Mouse (Mus musculus): ENCODE results near the gene Disc1.
A peak's percentile ranks its signal among the peaks of the same experiment; 100 is the strongest.

Disc1 gene

DNA sequence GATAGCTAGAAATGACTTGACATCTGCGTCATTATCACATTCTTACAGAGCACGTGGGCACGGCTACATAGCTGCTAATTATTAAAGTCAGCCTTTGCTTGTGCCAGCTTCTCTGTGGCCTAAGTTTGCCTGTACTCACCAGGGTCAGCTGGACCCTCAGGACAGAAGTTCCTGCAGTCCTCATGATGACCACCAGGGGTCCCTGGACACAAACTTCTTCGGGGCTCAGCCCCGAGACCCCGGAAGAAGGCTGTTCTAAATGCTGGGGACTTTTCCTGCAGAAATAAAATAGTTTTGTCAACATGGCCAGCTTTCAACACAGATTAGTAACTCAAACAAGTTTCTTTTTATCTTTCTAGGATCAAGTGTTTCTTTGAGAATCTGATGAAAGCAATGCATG is 74.3 kb downstream of the Disc1 start:
- DNase-seq (ENCODE audit: low spot score in 2 of 2), result no peak

DNA sequence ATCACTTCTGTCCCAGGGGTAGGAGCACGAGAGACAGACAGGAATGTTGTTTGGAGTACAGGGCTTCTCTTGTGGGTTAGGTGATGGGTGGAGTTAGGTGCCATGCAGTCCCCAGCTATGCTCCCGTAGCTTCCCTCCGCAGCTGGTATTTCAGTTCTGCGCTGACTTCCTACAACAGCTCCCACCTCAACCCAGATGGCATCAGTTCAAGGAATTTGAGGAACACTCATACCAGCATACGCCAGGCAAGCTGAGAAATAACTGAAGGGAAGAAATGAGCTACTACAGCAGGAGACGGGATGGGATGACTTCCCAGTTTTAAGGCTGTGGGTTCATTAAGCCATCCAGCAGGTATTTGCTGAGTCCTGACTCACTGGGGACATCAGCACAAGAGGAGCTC is 76.8 kb downstream of the Disc1 start:
- no peak for DNase-seq (ENCODE audit: low spot score in 2 of 2)

DNA sequence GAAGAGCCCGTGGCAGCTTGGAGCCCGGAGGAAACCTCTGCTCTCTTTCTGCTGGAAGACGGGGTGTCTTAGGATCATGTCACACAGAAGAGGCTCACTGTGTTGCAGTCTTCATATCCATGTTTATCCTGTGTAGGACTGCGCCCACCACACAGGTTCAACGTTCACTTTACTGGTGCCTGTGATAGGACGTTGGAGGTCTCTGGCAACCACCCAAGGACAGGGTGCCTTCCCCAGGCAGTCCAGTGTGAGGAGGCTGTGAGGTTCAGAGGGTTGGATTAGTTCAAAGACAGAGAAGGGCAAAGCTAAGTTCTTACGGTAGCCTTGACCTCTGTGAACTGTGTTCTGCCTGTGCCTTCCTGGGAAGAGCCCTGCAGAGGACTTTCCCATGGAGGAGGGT is 77.3 kb downstream of the Disc1 start:
- no peak for DNase-seq (ENCODE audit: low spot score in 2 of 2)

DNA sequence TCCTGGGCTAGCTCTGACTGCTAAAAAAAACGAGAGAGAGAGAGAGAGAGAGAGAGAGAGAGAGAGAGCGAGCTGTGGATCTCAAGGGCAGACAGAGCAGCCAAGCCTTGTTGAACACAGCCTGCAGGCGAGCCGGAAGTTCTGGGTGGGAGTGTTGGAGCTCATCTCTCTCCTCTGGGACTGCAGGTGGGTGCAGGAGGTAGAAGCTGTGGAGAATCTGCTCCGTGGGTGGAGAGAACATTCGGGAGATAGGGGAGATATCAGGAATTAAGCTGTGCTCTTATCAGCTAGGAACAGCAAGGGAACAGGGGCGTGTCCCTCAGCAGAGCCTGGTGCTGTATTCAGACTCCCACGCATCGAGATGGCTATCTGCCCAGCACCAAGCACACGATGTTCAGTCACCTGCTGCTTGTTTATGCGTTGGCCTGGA is 79.7 kb downstream of the Disc1 start:
- peak in 1 of 2 experiments; percentile 12 for DNase-seq (ENCODE audit: low spot score in 2 of 2)

DNA sequence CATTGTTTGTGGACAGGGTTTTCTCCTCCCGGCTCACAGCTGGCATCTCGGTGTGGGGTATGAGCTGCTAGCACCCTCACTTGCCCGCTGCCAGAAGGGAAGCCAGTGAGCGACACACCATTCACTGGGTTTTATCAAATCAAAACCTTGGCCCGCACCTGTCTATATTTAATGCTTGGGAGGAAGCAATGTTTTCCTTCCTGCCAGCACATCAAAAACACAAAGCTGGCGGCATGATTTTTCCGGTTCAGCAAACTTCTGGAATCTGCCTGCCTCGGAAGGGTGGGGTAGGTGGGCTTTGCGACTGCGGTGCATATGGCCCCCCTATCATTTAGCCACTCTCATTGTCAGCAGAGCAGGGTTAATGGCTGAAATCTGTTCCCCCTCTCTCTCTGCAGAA is 80.9 kb downstream of the Disc1 start:
- no peak for DNase-seq (ENCODE audit: low spot score in 2 of 2)

DNA sequence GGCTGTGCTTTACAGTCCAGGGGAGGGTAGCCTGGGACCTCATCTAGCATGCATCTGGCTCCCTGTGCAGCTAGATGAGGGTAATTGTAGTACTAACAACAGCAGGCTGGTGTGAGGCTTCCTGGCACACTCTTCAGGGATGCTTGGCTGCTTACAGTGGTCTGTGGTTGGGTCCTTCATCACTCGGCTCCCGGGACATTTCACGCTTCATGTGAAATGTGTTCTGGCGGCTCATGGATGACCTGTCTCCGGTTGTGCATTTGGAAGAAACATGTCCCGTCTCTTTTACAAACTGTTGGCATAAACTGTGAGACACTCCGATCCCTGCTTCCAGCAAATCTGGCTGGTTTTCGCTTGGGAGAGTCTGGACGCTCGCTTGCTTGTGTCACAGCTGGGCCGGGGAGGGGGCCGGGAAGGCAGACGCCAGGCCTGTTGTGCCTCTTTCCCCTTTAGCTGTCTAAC is 85.7 kb downstream of the Disc1 start:
- DNase-seq (ENCODE audit: low spot score in 2 of 2), result no peak

DNA sequence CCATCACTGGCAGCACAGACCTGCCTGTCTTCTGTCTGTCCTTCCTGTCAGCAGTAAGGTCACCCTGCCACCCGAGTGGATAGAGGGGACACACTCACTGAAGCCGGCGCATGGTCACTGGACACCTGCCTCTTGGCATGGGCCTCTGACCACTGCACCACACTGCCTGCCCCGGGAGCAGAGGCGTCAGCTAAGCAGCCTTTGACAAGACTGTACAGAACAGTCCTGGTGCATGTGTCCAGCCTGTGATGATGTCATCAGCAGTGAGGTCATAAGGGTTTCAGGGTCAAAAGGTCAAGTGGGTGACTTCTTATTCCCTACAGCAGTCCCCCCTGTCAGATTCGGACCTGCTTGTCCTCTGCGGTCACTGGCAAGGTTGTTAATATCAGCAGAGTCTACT is 87.0 kb downstream of the Disc1 start:
- DNase-seq (ENCODE audit: low spot score in 2 of 2), result no peak

DNA sequence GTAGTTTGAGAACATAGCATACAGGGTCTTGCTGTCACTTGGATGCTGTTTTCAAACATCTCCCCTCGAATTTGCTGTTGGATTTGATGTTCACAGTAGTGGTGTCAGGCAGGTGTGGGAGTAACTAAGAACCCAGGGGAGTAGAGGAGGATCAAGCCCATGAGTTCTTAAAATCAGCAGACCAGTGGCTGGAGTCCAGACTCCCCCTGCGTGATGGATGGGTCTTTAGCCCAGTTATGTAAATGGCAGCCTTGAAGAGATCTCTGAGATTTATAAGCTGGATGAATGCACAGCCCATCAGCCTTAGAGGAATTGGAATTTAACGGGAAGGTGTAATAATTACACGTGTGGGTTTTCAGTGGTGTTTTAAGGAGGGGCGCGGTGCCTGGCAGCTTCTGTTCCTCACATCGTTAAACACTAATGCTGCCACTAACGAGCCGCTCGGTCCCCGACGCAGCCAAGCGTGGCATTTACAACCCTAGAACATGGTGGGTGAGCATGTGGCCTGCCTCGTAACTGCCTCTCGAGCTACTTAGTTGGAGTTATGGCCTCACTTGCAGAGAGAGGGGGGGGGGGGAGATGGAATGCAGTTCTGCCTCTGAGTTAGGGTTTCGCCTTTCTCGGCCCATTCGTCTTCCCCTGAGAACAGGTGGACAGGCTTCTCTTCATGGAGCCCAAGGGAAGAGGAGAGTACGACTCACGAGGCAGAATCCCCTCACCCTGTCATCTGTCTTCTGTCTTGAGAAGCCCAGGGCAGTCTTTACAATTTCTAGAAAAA is 103.1 kb downstream of the Disc1 start:
- no peak for DNase-seq (ENCODE audit: low spot score in 2 of 2)

DNA sequence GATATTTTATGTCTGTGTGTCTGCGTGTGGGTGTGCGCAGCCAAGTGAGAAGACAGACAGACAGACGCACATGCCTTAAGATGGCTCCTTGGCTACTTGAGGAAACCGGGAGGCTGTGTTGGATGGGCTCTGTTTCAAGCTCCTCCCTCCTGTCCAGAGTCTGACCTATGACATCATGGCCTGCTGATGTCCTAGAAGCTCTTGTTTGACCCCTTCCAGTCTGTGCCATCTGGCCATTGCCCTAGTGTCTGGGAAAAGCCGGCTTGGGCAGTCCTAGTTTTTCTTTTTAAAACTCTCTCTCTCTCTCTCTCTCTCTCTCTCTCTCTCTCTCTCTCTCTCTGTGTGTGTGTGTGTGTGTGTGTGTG is 103.6 kb downstream of the Disc1 start:
- no peak for DNase-seq (ENCODE audit: low spot score in 2 of 2)

DNA sequence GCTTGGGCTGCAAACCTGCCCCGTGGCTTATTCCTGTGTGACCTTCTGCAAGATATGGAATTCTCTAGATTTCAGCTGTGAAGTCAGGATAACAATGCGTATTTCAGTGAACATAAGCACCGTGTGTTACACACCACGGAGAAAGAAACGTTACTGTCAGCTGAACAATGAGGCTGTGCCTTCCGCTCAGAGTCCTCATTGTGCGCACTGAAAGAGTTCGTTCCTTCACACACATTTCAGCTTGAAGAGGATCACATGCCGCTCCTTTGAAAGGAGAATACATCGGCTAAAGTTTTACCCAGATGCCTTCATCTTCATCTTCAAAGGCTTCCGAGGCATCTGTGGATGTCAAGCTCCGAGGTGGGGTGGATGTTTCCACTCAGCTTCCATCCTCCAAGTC is 105.4 kb downstream of the Disc1 start:
- no peak for DNase-seq (ENCODE audit: low spot score in 2 of 2)

DNA sequence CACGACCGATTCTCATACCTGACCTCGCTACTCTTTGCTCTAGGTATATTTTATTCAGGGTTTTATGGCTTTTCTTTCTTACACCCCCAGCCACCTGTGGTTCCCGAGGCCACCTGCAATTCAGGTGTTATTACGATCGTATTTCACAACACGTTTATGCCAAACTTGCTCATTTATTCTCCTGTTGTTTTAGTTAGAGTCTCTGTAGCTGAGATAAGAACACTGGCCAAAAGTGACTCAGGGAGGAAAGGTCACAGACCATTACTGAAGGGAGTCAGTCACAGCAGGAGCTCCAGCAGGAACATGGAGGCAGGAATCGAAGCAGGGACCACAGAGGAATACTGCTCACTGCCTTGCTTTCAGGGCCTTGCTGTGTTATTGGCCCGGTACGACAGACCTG is 109.5 kb downstream of the Disc1 start:
- no peak for DNase-seq (ENCODE audit: low spot score in 2 of 2)

DNA sequence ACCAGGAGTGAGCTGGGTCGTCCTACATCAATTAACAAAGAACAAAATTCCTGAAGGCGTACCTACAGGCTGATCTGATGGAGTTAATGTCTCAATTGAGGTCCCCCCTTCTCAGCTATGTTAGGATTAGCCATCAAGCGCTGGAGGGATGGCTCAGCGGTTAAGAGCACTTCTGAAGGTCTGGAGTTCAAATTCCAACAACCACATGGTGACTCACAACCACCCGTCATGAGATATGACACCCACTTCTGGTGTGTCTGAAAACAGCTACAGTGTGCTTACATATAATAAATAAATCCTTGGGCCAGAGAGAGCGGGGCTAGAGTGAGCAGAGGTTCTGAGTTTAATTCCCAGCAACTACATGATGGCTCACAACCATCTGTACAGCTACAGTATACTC is 109.9 kb downstream of the Disc1 start:
- DNase-seq (ENCODE audit: low spot score in 2 of 2), result no peak

DNA sequence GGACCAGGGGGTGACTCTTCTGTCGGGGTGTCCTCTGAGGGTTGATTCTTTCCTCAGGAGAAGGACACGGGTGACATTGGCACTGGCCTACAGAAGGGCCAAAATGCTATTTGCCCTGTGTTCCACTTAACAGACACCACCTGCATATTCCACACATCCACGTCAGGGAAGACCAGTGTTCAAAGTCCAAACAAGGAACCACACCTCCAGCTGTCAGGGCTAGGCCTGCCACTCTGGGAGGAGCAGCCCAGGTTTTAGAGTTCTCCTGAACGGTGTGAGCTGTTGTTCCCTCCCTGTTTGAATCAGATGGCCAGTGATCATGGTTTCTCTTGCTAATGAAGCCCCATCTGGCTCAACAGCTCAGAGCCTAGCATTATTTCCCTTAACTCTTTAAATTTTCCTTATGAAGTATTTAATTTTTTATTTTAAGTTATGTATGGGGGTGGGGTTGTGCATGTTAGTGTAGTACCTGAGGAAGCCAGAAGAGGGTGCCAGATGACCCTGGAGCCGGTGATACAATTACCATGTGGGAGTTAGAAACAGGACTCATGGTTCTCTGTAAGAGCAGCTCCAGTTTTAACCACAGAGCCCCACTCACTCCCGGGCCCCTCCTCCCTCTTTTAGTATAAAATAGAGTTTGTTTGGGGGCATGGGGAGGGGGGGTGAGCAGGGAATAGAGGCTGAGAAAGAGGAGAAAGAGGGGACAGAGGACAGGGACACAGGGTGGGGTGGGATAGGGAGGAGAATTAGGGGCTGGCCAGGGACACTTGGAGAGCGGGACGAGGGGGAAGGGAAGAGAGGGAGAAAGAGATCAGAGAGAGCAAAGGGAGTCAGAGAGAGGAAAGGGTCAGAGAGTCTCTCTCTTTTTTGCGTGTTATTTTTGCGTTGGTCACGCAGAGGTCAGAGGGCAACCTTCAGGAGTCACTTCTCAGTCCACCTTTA is 111.8 kb downstream of the Disc1 start:
- DNase-seq (ENCODE audit: low spot score in 2 of 2), result peak; percentile 28 to 43

DNA sequence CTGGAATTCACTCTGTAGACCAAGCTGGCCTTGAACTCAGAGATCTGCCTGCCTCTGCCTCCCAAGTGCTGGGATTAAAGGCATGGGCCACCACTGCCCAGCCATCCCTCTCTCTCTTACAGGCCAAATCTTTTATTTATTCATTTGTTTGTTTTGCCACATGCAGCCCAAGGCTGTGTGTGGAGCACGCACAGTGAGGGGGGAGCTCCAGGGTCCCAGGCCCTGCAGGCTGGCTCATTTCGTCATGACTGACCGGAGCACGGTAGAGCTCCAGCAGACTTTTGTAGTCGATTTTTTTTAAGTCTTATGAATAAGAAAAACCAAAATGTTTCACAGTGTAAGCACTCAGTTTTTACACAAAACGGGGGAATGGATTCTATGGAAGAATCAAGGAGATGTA is 112.5 kb downstream of the Disc1 start:
- no peak for DNase-seq (ENCODE audit: low spot score in 2 of 2)

DNA sequence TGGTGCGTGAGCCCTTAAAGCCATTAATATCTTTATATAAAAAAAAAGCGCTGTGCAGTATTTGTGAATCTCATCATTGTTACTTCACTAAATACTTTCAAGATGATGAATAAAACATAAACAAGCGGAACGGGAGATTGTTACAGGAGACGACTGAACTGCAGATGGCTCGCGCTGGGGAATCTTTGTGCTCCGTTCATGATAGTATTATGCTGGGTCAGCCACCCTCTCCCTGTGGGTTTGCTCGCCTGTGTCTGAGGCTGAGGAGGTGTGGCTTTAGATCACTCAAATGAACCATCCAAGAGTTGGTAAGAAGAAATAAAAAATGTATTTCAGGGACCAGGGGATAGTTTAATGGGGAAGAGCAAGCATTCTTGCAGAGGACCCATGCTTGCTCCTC is 113.0 kb downstream of the Disc1 start:
- DNase-seq (ENCODE audit: low spot score in 2 of 2), result no peak

DNA sequence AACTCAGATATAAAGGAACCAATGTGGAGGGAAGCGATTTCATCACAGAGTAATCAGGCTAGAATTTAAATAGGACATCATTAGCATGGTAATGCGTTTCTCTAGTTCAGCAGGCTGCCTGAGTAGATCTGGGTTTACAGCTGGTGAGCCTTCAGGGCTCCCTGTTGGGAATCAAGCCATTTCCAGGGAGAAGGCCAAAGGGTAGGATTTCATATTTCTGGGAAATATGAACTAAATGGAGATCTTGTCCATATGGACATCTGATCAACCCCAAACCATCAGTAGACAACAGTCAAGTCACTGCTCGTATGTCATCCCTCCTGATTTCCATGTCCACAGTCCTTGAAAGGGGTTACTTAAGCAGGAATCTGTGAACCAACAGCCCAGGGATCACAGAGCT is 115.6 kb downstream of the Disc1 start:
- DNase-seq (ENCODE audit: low spot score in 2 of 2), result no peak

DNA sequence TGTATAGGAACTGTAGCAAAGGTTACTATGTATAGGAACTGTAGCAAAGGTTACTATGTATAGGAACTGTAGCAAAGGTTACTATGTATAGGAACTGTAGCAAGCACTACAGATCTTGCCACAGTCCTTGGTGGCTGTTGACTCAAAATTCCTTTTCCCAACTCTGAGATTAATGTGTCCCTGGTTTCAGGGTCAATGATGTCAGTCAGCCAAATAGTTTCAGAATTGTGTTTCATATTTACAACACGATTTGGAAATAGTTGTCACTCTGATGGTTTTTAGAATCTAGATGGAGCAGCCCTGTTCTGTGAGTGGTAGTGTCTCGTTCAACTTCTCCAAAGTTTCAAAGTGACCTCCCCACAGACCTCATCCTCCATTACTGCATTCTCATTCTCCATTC is 117.5 kb downstream of the Disc1 start:
- no peak for DNase-seq (ENCODE audit: low spot score in 2 of 2)

DNA sequence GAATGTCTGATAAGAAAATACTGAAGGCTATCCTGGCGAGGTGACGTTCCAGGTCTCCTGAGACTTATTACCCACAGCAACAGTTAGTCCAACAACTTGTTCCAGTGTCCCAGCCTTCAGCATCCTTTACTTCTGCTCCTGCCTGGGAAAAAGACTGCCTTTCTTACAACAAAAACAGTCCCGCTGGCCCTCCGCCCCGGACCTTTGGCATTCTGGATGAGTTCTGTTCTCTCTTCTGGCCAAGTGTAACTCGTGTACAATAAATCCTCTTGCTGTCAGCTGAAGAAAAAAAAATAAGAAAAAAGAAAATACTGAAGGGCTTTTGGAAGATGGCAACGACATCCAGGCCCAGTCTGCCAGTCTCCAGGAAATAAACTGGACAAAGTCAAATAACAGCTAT is 120.2 kb downstream of the Disc1 start:
- no peak for DNase-seq (ENCODE audit: low spot score in 2 of 2)

DNA sequence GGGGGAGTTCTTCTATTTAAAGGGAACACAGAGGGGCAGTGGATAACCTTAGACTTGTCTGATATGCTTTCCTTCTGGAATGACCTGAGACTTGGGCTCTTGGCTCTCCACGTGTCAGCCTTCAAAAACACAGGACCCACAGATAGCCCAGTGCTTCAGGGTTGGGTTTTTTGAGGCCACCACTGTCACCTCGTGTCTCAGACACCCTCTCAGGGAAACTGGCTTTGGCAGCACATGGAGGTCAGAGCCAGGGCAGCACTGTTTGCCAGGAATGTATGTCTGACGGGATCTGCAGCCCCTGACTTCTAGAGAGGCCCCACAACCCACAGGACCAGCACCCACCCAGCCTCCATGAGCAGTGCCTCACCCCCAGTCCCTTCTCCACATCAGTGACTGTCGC is 120.9 kb downstream of the Disc1 start:
- DNase-seq (ENCODE audit: low spot score in 2 of 2), result no peak

DNA sequence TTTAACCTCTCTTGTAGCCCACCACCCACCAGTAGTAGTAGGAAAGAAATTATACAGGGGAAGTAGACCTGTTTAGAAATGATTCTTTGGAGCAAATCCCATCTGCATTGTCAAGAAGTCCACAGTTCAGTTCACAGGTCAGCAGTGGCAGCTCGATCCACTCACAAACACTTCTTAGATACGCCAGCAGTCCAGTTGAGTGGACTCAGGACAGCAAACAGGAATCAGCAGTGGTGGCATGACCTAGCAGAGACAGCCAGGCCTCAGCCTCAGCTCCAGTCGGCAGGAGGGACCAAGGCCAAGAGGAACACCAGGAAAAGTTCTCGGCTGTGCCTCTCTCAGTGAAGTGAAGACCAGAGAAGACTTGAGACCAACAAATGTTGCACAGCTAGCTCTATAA is 121.7 kb downstream of the Disc1 start:
- DNase-seq (ENCODE audit: low spot score in 2 of 2), result no peak

DNA sequence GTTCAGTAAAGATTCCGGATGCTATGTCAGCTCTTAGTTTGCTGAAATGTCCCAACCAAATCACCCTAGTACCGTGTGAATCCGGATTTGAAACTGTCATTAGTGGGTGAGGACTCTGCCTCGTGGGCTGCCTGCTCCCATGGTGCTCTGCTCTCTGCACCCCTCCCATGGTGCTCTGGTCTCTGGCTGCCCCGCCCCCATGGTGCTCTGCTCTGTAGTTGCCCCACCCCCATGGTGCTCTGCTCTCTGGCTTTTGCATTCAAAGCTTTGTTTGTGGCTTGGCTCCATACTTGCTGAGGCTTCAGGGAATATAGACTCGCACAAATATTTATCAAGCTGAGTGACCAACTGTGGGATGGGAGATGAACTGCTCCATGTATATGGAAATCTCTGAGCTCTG is 123.1 kb downstream of the Disc1 start:
- DNase-seq (ENCODE audit: low spot score in 2 of 2), result no peak

DNA sequence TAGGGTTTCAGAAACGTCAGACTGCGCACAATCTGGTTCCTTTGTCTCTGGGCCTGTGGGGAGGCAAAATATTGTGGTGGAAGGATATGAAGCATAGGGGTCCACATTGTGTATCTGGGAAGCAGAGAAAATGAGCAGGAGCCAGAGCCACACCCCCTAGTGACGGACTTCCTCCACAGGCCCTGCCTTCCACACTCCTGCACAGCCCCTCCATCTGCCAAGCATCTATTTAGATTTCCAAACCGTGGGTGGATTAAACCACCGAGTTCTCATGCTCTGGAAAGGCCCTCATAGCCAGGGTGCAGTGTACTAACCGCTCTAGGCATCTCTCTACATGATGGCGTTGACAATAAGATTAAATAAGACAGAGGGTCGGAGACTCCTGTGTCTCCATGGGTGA is 124.0 kb downstream of the Disc1 start:
- no peak for DNase-seq (ENCODE audit: low spot score in 2 of 2)

All from frontal cortex, postnatal 25 days (tissue).